Mouse (Mus musculus) left cerebral cortex, adult 9 months (tissue): ENCODE measurements around the gene Npas2.

Experiments
- DNase-seq, 2 experiments: peaks; one replicate each; pipeline ENCODE4 v3.0.0; 2022; ENCODE audit warnings: low spot score in 2 of 2

Npas2 gene

GRCm38 (mm10) chr1:39212982-39213381 is 19.5 kb downstream of the Npas2 start:
- DNase-seq = no peak

- DNase-seq = no peak
Observed at GRCm38 (mm10) chr1:39217584-39217983, 24.1 kb downstream of the Npas2 start.

GRCm38 (mm10) chr1:39228401-39228800 is 34.9 kb downstream of the Npas2 start:
- no peak for DNase-seq

- DNase-seq = no peak
Observed at GRCm38 (mm10) chr1:39230021-39230420, 36.5 kb downstream of the Npas2 start.

- no peak for DNase-seq
Observed at GRCm38 (mm10) chr1:39234815-39235449, 41.4 kb downstream of the Npas2 start.

- DNase-seq = no peak
Observed at GRCm38 (mm10) chr1:39237503-39238255, 44.1 kb downstream of the Npas2 start.

- DNase-seq = no peak
Observed at GRCm38 (mm10) chr1:39240860-39241584, 47.5 kb downstream of the Npas2 start.

- DNase-seq = no peak
Observed at GRCm38 (mm10) chr1:39244726-39245125, 51.2 kb downstream of the Npas2 start.

- peak; percentile 51 to 78 for DNase-seq
Observed at GRCm38 (mm10) chr1:39251679-39252078, 58.1 kb downstream of the Npas2 start.

- DNase-seq = no peak
Observed at GRCm38 (mm10) chr1:39253771-39254170, 60.2 kb downstream of the Npas2 start.

- no peak for DNase-seq
Observed at GRCm38 (mm10) chr1:39256051-39256450, 62.5 kb downstream of the Npas2 start.

- DNase-seq = no peak
Observed at GRCm38 (mm10) chr1:39256513-39257330, 63.2 kb downstream of the Npas2 start.

GRCm38 (mm10) chr1:39257331-39257594 is 63.7 kb downstream of the Npas2 start:
- DNase-seq = no peak

GRCm38 (mm10) chr1:39259668-39260067 is 66.1 kb downstream of the Npas2 start:
- DNase-seq = no peak

GRCm38 (mm10) chr1:39260183-39260978 is 66.8 kb downstream of the Npas2 start:
- DNase-seq = peak in 1 of 2 experiments; percentile 43

GRCm38 (mm10) chr1:39266843-39267512 is 73.4 kb downstream of the Npas2 start:
- no peak for DNase-seq

- no peak for DNase-seq
Observed at GRCm38 (mm10) chr1:39272976-39273375, 79.4 kb downstream of the Npas2 start.

- no peak for DNase-seq
Observed at GRCm38 (mm10) chr1:39280391-39280790, 86.9 kb downstream of the Npas2 start.

- DNase-seq = no peak
Observed at GRCm38 (mm10) chr1:39280989-39281875, 87.7 kb downstream of the Npas2 start.

- DNase-seq = no peak
Observed at GRCm38 (mm10) chr1:39281888-39282287, 88.4 kb downstream of the Npas2 start.
